Comparison of ENCODE assay signal across 7 mouse cellular contexts in the genomic region with DNA sequence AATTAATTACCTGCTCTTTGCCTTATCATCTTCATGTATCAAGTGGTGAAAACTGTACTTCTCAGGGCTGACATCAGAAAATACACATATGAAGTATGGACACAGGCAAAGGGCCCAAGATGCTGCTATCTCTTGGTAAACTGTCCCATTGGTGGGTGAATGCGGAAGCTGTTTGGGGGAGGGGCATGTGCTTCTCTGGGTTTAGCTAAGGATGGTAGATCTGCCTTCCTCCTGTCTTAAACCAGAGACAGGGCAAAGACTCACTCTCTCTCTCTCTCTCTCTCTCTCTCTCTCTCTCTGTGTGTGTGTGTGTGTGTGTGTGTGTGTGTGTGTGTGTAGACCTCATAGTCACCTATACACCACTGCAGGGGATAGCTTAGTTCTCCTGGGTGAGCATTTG.
DNase-seq lines count a peak whose midpoint lies in the region; ATAC-seq and TF ChIP-seq lines count a peak whose summit lies in the region.

No protein-coding gene starts in this region.

- no peak for TF ChIP-seq EP300 in stomach, postnatal 0 days (optimal IDR thresholded peaks at IDR 0.05)

- H3K4me1 ChIP-seq in thymus, adult 2 months (replicated peaks; ENCODE audit: control insufficient read depth, insufficient read depth, low read length), result peaks cover 14% of the 10 kb centered on the region
- H3K4me1 ChIP-seq in hindbrain, embryonic 11.5 days (replicated peaks; ENCODE audit: control insufficient read depth, insufficient read depth, low read length), result peaks cover 10% of the 10 kb centered on the region
- peaks cover 21% of the 10 kb centered on the region for H3K4me1 ChIP-seq in lung, embryonic 14.5 days (ENCODE audit: insufficient read depth)
- peaks cover 14% of the 10 kb centered on the region for H3K4me1 ChIP-seq in stomach, postnatal 0 days (replicated peaks; ENCODE audit: control insufficient read depth, insufficient read depth)

- H3K4me2 ChIP-seq in hindbrain, embryonic 11.5 days (replicated peaks; ENCODE audit: low read depth, low read length), result peak overlapping the region; percentile 98; the same call in 1 of the 2 replicates
- H3K4me2 ChIP-seq in lung, embryonic 14.5 days, result peak overlapping the region; percentile 92
- H3K4me2 ChIP-seq in stomach, postnatal 0 days (replicated peaks; ENCODE audit: low read depth), result peak overlapping the region; percentile 98; the same call in 1 of the 2 replicates

- 68% methylated on average over 1 of the region's 1 CpGs for WGBS in thymus, adult 2 months
- 92% methylated on average over 1 of the region's 1 CpGs for WGBS in hindbrain, embryonic 11.5 days
- 73% methylated on average over 1 of the region's 1 CpGs for WGBS in lung, embryonic 14.5 days
- 63% methylated on average over 1 of the region's 1 CpGs for WGBS in stomach, postnatal 0 days

- no peaks in the 10 kb centered on the region for H3K27me3 ChIP-seq in thymus, adult 2 months (ENCODE audit: control insufficient read depth, insufficient read depth, low read length)
- peaks cover 18% of the 10 kb centered on the region for H3K27me3 ChIP-seq in hindbrain, embryonic 11.5 days (ENCODE audit: control insufficient read depth, insufficient read depth, low read length)
- no peaks in the 10 kb centered on the region; the same call in 1 of the 2 replicates for H3K27me3 ChIP-seq in lung, embryonic 14.5 days (ENCODE audit: insufficient read depth, low read length)
- peaks cover 2% of the 10 kb centered on the region; the same call in 1 of the 2 replicates for H3K27me3 ChIP-seq in stomach, postnatal 0 days (ENCODE audit: control insufficient read depth, insufficient read depth, low read length)

- no peaks in the 10 kb centered on the region for H3K9me3 ChIP-seq in hindbrain, embryonic 11.5 days (ENCODE audit: control insufficient read depth, low read length)
- H3K9me3 ChIP-seq in lung, embryonic 14.5 days (ENCODE audit: low read depth, low read length), result no peaks in the 10 kb centered on the region
- no peaks in the 10 kb centered on the region for H3K9me3 ChIP-seq in stomach, postnatal 0 days (ENCODE audit: control insufficient read depth, low read length)

- DNase-seq in thymus, postnatal 14 days, result peak; percentile 35
- no peak for DNase-seq in thymus, adult 2 months
- no peak for DNase-seq in hindbrain, embryonic 11.5 days (ENCODE audit: low spot score)
- DNase-seq in lung, embryonic 14.5 days, result no peak
- DNase-seq in stomach, postnatal 0 days (ENCODE audit: low spot score), result no peak
- no peak for DNase-seq in gastrocnemius, postnatal 4 days (ENCODE audit: low spot score in 2 of 2)
- no peak for DNase-seq in right cerebral cortex, postnatal 25 days

- TF ChIP-seq POLR2A in thymus, adult 2 months (IDR thresholded peaks at IDR 0.05; ENCODE audit: control insufficient read depth, extremely low read depth, insufficient read depth, low read length, poor library complexity), result no peak

- no peak for ATAC-seq in hindbrain, embryonic 11.5 days (ENCODE audit: low FRiP score)
- no peak for ATAC-seq in lung, embryonic 14.5 days (ENCODE audit: insufficient read depth)
- ATAC-seq in stomach, postnatal 0 days (ENCODE audit: low FRiP score, low TSS enrichment), result no peak

- H3K9ac ChIP-seq in hindbrain, embryonic 11.5 days (ENCODE audit: low read depth, low read length), result no peak overlapping the region
- H3K9ac ChIP-seq in lung, embryonic 14.5 days, result no peak overlapping the region
- no peak overlapping the region for H3K9ac ChIP-seq in stomach, postnatal 0 days (ENCODE audit: low read length)

- no peaks in the 10 kb centered on the region for H3K36me3 ChIP-seq in thymus, adult 2 months (ENCODE audit: control insufficient read depth, insufficient read depth, low read length)
- H3K36me3 ChIP-seq in hindbrain, embryonic 11.5 days (ENCODE audit: control insufficient read depth, insufficient read depth, low read length), result no peaks in the 10 kb centered on the region
- H3K36me3 ChIP-seq in lung, embryonic 14.5 days (ENCODE audit: insufficient read depth), result no peaks in the 10 kb centered on the region
- no peaks in the 10 kb centered on the region for H3K36me3 ChIP-seq in stomach, postnatal 0 days (ENCODE audit: control insufficient read depth, insufficient read depth, low read length)

- H3K4me3 ChIP-seq in thymus, adult 2 months (ENCODE audit: control insufficient read depth, insufficient read depth, low read length), result no peak overlapping the region
- no peak overlapping the region for H3K4me3 ChIP-seq in hindbrain, embryonic 11.5 days (ENCODE audit: low read depth, low read length)
- peak overlapping the region; percentile 68; the same call in 1 of the 2 replicates for H3K4me3 ChIP-seq in lung, embryonic 14.5 days (ENCODE audit: low read depth, low read length)
- H3K4me3 ChIP-seq in stomach, postnatal 0 days (ENCODE audit: low read depth, low read length), result no peak overlapping the region

- H3K27ac ChIP-seq in thymus, adult 2 months (ENCODE audit: control insufficient read depth, insufficient read depth, low read length), result no peak overlapping the region
- no peak overlapping the region for H3K27ac ChIP-seq in hindbrain, embryonic 11.5 days (ENCODE audit: low read depth, low read length)
- no peak overlapping the region for H3K27ac ChIP-seq in lung, embryonic 14.5 days (ENCODE audit: low read depth)
- no peak overlapping the region; the same call in 1 of the 2 replicates for H3K27ac ChIP-seq in stomach, postnatal 0 days (replicated peaks)

- no peak for TF ChIP-seq CTCF in thymus, adult 2 months (IDR thresholded peaks at IDR 0.05; ENCODE audit: borderline replicate concordance, control insufficient read depth, extremely low read depth, insufficient read depth, low read length, poor library complexity)
- no peak for TF ChIP-seq CTCF in lung, embryonic 14.5 days (IDR thresholded peaks at IDR 0.05; ENCODE audit: low read depth)
- no peak for TF ChIP-seq CTCF in stomach, postnatal 0 days (IDR thresholded peaks at IDR 0.05; ENCODE audit: low read depth)
